Mouse (Mus musculus): ENCODE measurements around the gene Stum.
A peak's percentile ranks its signal among the peaks of the same experiment; 100 is the strongest.

The Stum gene

GRCm38 (mm10) chr1:180428871-180429270, 54.4 kb downstream of the Stum start:
- no peak for DNase-seq (ENCODE audit: low read depth, low spot score)

- peak; percentile 70 for DNase-seq (ENCODE audit: low read depth, low spot score)
Observed at GRCm38 (mm10) chr1:180428101-180428712, 55.1 kb downstream of the Stum start.

DNA sequence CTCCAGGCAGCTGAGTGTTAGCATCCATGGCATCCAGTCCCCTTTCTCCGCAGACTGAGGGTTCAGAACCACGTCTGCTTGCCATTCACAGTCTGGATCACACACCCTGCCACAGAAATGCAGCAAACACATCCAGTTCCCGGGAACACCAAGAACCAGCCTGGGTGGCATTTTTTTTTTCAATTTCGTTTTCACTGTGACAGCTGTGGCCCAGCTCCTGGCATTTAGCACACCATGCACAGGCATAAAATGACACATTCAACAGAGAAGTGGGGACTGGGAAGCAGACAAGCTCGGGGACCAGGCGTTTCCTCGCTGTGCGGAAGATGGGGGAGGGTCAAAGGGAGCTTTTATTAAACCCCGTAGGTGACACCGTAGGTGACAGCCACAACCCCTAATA, 55.6 kb downstream of the Stum start:
- DNase-seq (ENCODE audit: low read depth, low spot score): no peak

GRCm38 (mm10) chr1:180426405-180426804, 56.9 kb downstream of the Stum start:
- DNase-seq (ENCODE audit: low read depth, low spot score): no peak

DNA sequence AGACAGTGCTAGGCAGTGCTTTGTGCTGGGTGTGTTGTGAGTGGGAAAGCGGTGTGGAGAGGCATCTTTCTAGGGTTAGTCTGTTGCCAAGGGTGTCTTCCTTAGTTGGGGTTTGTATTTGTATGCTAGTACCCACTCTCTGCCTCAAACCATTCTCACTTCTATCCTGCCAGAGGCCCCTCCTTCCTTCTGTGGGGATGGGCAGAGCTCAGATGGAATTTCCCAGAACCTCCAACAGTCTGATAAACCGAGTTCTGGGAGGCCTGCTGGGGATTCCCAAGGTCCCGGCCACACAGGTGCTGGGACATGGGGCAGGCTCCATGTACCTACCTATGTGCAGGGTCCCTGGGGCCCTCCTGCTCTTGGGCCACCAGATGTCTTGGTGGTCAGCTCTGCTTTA, 59.4 kb downstream of the Stum start:
- DNase-seq (ENCODE audit: low read depth, low spot score): no peak

- no peak for DNase-seq (ENCODE audit: low read depth, low spot score)
Observed at GRCm38 (mm10) chr1:180423008-180423639, 60.2 kb downstream of the Stum start.

DNA sequence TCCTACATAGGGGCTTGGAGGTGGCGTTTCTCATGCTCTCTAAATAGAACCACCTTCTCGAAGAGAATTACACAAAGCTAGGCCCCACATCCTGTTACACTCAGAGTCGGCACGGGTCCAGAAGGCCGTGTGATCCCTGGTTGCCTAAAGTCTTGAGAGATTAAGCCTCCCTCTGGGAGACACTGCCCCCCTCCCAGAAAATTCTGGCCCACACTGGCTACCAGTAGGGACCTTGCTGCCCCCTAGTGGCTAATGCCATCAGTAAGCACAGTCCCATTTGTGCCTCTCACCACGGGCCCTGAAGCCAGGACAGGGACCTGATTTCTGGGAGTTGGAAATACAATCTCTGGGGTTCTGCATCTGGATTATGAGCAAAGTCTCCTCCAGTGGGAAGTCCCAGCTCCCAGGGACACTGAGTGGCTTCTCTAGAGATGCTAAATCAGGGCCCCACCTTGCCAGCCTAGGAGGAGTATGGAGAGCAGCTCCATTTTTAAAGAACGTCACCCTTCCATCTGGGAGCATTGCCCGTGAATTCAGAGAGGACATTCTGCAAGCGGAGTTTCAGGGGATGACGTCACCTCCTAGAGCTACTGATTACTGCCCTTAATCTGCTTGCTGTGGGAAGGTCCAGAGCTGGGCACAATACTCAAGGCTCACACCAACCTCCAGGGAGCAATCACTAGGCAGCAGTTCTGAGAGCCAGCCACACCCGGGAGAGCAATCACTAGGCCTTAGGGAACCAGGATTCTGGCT, 61.1 kb downstream of the Stum start:
- peak; percentile 67 for DNase-seq (ENCODE audit: low read depth, low spot score)

GRCm38 (mm10) chr1:180421165-180421909, 62.0 kb downstream of the Stum start:
- no peak for DNase-seq (ENCODE audit: low read depth, low spot score)

- no peak for DNase-seq (ENCODE audit: low read depth, low spot score)
Observed at GRCm38 (mm10) chr1:180420496-180421164, 62.7 kb downstream of the Stum start.

DNA sequence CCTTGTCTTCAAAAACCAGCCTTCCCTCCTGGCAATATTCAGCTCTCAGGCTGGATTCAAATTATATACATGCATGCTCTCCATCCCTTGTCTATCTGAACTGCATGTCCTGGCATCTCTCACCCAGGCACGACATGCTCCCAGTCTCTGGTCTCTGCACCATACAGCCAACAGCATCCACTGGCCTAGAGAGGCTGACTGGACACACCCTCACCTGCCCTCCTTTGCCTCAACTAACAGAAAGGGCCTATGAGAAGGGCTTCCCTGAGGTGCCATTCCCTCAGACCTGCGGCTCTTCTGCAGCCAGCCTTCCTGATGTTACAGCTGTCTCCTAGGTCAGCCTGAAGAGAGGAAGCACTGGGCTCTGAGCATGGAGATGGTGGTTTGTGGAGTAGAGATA, 64.2 kb downstream of the Stum start:
- DNase-seq (ENCODE audit: low read depth, low spot score): no peak

DNA sequence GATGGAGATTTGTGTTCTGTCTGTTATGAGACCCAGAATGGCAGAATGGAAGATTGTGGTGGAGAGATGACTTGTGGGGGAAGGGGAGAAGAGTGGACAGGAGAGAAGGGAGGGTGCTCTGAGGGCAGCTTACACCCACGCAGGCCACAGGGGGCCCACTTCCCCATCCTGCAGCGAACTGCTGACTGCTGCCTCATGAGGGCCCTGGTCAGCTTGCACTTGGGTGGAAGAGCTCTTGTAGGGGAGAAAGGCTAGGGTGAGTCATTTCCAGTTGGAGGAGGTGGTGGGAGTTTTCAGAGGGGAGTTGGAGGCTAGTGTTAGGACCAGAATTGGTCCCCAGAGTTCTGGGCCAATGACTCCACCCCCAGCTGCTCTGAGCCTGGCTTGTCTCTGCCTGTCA, 66.2 kb downstream of the Stum start:
- DNase-seq (ENCODE audit: low read depth, low spot score): no peak

DNA sequence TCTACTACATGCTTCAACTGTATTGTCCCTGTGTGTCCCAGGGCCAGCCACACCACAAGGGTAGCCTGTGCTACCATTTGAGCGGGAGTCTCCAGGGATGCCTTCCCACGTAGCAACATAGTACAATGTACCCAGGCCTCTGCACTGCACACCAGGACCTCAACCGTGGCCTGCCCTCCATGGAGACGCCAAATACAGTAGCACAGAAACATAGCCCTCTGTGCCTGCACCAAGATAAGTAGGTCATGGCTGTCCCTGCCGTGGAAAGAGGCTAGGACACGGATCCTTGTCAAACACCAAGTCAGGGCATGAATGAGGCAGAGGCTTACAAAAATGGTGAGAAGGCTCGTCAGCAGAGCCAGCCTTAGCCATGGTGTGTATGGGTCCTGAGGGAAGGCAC, 67.5 kb downstream of the Stum start:
- DNase-seq (ENCODE audit: low read depth, low spot score): no peak

GRCm38 (mm10) chr1:180415064-180415463, 68.2 kb downstream of the Stum start:
- no peak for DNase-seq (ENCODE audit: low read depth, low spot score)

DNA sequence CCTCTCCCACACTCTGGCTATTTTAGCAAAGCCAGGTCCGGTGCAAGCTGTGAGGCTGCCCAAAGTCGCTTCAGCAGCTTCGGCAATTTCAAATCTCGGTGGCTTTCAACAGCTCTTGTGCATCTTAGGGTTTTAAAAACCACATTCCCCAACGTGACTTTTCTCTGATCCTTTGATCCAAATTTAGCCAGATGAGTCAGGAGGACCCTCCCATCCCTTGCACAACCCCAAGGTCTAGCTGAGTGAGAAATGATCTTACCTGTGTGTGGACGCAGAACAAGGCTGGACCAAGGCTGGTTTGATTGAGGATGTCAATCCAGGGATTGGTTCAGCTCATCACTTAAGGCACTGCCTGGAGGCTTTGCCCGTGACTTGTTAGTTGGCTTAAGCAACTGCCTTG, 73.0 kb downstream of the Stum start:
- DNase-seq (ENCODE audit: low read depth, low spot score): no peak

DNA sequence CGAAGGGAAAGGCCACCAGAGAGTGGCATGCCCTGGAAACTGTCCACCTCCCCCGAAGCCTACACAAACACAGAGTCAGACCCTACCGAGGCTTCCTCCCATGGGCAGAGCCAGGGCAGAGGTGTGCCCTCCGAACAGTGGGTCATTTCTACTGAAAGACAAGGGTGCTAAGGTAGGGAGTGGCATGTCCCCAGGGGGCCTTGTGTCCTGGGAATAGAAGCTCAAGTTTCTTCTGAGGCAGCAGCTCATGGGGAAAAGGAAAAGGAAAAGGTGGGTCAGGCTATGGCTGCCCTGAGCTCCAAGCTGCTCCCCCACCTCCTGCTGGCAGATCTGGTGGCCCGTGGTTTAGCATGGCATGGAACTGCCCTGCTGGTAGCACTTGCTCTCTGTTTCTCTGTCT, 73.5 kb downstream of the Stum start:
- no peak for DNase-seq (ENCODE audit: low read depth, low spot score)

DNA sequence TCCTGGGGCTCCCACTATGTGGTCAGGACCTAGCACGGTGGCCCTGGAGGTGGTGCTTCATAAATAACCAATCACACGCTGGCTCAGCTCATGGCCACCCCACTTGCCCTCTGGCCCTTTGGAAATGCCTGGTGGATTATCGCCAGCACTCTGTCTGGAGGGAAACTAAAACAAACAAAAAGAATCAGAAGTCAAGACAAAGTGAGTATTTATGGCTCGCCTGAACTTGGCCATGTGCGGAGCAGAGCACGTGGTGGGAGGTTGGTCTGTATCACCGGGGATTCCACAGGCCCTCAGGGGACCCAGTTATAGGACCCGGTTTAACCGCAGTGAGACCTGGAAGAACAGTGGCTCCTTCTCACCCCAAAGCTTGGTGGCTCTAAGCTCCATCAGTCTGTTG, 74.5 kb downstream of the Stum start:
- no peak for DNase-seq (ENCODE audit: low read depth, low spot score)

DNA sequence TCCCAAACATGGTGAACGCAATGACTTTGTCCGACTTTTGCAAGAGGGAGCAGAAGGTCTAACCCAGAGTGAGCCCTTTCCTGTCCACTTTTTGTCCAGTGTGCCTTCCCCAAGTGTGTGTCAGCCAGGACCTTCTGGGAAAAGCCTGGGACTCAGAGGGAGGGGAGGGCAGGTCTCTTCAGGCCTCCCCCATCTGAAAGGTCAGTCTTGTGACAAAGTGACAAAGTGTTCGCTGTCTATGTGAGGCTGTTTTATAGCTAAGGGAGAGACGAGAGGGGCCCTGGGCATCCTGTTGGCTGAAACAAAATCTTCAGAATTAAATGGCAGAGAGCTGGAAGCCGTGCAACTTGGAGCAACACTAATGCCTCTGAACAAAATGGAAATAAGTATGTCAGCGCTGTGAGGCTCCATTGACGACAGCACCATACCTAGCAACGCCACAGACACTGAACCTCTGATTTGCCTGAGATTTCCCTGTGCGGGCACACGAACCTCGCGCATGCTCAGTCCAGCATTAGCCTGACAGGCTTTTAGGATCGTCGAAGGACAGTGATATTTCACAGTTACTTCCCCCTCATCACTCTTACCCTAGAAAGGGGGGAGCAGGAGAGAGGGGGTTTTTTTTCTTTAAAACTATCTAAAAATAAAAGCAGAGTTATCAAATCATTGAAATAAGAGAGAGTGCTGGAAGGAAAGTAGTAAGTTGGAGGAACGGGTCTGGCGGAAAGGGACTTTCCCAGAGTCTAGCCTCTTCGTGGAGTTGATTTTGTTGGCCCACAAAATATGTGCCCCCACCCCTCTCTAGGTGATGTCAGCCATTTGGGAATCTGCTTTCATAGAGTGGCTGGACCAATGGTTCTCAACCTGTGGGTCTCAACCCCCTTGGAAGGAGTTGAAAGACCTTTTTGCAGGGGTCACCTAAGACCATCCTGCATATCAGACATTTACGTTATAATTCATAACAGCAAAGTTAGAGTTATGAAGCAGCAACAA, 75.3 kb downstream of the Stum start:
- no peak for DNase-seq (ENCODE audit: low read depth, low spot score)

DNA sequence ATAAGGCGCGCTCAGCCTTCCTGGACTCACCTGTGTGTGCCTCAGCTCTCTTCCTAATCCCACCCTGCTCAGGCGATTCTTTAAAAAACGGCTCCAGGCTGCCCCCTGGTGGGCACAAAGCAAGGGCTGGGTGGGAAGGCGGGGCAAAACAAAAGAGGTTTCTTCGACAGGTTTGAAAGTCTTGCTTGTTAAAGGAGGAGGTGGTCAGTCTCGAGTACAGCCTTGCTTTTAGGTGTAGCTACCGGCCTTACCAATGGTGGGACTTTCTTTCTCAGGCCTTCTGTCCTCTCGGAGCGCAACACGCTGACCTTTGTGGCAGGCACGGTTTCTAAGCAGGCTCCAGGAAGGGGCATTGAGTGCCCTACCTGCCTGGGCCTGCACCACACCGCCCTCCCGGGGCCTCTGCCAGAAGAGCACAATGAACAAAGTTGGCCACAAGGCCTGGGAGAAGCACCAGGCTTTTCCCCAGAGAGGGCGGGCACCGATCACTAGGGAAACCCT, 76.1 kb downstream of the Stum start:
- no peak for DNase-seq (ENCODE audit: low read depth, low spot score)

DNA sequence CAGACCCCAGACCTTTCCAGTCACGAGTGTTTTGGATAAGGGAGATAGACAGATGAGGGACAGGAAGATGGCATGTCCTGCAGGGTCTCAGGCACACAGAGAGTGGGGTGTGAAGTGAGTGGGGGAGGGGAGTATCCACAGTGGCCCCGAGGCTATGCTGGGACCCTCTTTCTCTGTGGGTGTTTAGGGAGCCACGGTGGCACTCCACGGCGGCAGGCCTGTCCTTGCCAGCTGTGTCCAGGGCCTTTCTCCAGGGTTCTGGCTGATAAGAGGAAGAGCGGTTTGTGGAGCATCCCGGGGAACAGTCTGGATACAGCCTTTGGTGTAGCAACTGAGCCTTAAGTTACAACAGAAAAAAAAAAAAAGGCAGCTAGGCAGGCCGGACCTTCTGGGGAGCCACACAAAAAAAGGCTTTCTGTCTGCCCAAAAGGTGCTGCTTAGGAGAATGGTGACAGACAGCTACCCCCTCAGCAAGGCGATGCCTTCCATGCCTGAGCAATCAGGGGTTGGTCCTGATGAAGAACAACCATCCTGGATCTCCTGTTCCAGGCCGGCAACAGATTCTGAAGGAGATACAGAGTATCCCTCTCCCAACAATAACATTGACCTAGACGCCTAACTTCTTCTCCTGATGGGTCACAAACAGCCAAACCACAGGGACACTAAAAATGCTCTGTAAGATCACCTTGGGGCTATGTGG, 76.8 kb downstream of the Stum start:
- DNase-seq (ENCODE audit: low read depth, low spot score): no peak

Measured in skeletal muscle tissue, adult 2 months (tissue).